Mouse (Mus musculus) liver, postnatal 0 days (tissue): ENCODE measurements around the gene Rbp2.

Experiments
- CTCF ChIP-seq: sonication (generic); IDR thresholded peaks from 2 replicates; pipeline ENCODE4 v1.5.1; 2016; ENCODE audit warnings: antibody characterized with exemption, low read depth
- EP300 ChIP-seq: IDR thresholded peaks from 2 replicates; pipeline ENCODE4 v1.6.1; 2016; ENCODE audit warnings: antibody characterized with exemption, low read depth, mild to moderate bottlenecking

DNA sequence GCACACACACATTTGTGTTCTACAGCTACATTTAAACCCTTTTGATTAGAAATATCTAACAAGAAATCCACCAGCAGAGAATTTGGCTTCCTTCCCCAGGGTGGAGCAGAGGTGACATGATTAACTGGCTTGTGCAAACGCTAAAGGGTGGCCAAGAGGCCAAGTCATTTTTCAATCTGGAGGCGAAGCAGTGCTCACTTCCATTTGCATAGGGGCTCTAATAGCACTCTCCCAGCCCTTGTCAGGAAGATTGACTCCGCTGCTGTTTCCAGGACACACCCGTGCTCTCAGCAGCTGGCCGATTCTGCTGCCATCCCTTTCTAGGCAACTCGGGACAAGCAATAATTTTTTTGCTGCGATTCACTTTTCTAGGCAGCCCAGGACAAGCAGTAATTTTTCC is 11.2 kb downstream of the Rbp2 start:
- TF ChIP-seq EP300 (no peak), CTCF (no peak)
